Mouse (Mus musculus): Measurements from ENCODE around the gene Plk5. TPM values are rescaled to one million over a fixed set of nuclear protein-coding genes. Genes with fewer than 3 reads are reported as not detected.

The Plk5 gene
- polyA plus RNA-seq, 1 experiment from 2014 or later: 1.0 TPM

- peaks cover 20% of the 10 kb centered on the region; the same call in 1 of the 2 replicates for H3K4me1 ChIP-seq (ENCODE audit: insufficient read depth, low read depth, low read length)
- 2% methylated on average over 56 of the region's 94 CpGs for WGBS
- H3K9me3 ChIP-seq (ENCODE audit: low read length): no peaks in the 10 kb centered on the region
- TF ChIP-seq CTCF (IDR thresholded peaks at IDR 0.05): no peak
- TF ChIP-seq EP300 (IDR thresholded peaks at IDR 0.05): no peak
- ATAC-seq (peak; percentile 18), DNase-seq (ENCODE audit: low spot score) (no peak)
- peak overlapping the region; percentile 92 for H3K4me2 ChIP-seq (replicated peaks; ENCODE audit: low read depth, low read length)
- peak overlapping the region; percentile 78 for H3K9ac ChIP-seq (replicated peaks; ENCODE audit: low read depth)
- H3K27me3 ChIP-seq (replicated peaks; ENCODE audit: insufficient read depth, low read length): no peaks in the 10 kb centered on the region
- peak overlapping the region; percentile 76 for H3K27ac ChIP-seq (ENCODE audit: low read length)
- peak overlapping the region; percentile 79 for H3K4me3 ChIP-seq (ENCODE audit: low read depth, low read length)
- peaks cover 6% of the 10 kb centered on the region; the same call in 1 of the 2 replicates for H3K36me3 ChIP-seq (ENCODE audit: insufficient read depth, low read length)
Observed at GRCm38 (mm10) chr10:80386735-80387471, 30.6 kb downstream of the Plk5 start.

GRCm38 (mm10) chr10:80387522-80387959 is 31.3 kb downstream of the Plk5 start, which contains the start of gene Mex3d:
Mex3d (minus strand) TSS chr10:80387659.
- WGBS: 4% methylated on average over 4 of the region's 61 CpGs
- peak within 1 kb of the TSS; percentile 92 for H3K4me2 ChIP-seq (replicated peaks; ENCODE audit: low read depth, low read length)
- H3K27me3 ChIP-seq (replicated peaks; ENCODE audit: insufficient read depth, low read length): no peaks in the 10 kb centered on the region
- TF ChIP-seq CTCF (IDR thresholded peaks at IDR 0.05) (no peak; the same call in 1 of the 2 replicates), EP300 (IDR thresholded peaks at IDR 0.05) (no peak)
- peaks cover 8% of the 10 kb centered on the region; the same call in 1 of the 2 replicates for H3K36me3 ChIP-seq (ENCODE audit: insufficient read depth, low read length)
- DNase-seq (ENCODE audit: low spot score): peak; percentile 92
- ATAC-seq: peak; percentile 79
- peak within 1 kb of the TSS; percentile 78 for H3K9ac ChIP-seq (replicated peaks; ENCODE audit: low read depth)
- H3K9me3 ChIP-seq (ENCODE audit: low read length): no peaks in the 10 kb centered on the region
- peak within 1 kb of the TSS; percentile 79 for H3K4me3 ChIP-seq (ENCODE audit: low read depth, low read length)
- H3K27ac ChIP-seq (ENCODE audit: low read length): peak within 1 kb of the TSS; percentile 76
- peaks cover 20% of the 10 kb centered on the region; the same call in 1 of the 2 replicates for H3K4me1 ChIP-seq (ENCODE audit: insufficient read depth, low read depth, low read length)

- no peak overlapping the region for H3K4me3 ChIP-seq (ENCODE audit: low read depth, low read length)
- no peaks in the 10 kb centered on the region for H3K27me3 ChIP-seq (replicated peaks; ENCODE audit: insufficient read depth, low read length)
- peaks cover 20% of the 10 kb centered on the region; the same call in 1 of the 2 replicates for H3K4me1 ChIP-seq (ENCODE audit: insufficient read depth, low read depth, low read length)
- H3K9ac ChIP-seq (replicated peaks; ENCODE audit: low read depth): no peak overlapping the region
- H3K9me3 ChIP-seq (ENCODE audit: low read length): no peaks in the 10 kb centered on the region
- TF ChIP-seq CTCF (IDR thresholded peaks at IDR 0.05): no peak
- TF ChIP-seq EP300 (IDR thresholded peaks at IDR 0.05): no peak
- ATAC-seq: no peak
- peaks cover 10% of the 10 kb centered on the region; the same call in 1 of the 2 replicates for H3K36me3 ChIP-seq (ENCODE audit: insufficient read depth, low read length)
- H3K27ac ChIP-seq (ENCODE audit: low read length): no peak overlapping the region
- no peak for DNase-seq (ENCODE audit: low spot score)
- H3K4me2 ChIP-seq (replicated peaks; ENCODE audit: low read depth, low read length): no peak overlapping the region
- 21% methylated on average over 2 of the region's 2 CpGs for WGBS
Observed at GRCm38 (mm10) chr10:80388731-80389130, 32.5 kb downstream of the Plk5 start.

GRCm38 (mm10) chr10:80389185-80389708 is 33.0 kb downstream of the Plk5 start:
- H3K9me3 ChIP-seq (ENCODE audit: low read length): no peaks in the 10 kb centered on the region
- ATAC-seq: no peak
- peaks cover 10% of the 10 kb centered on the region; the same call in 1 of the 2 replicates for H3K36me3 ChIP-seq (ENCODE audit: insufficient read depth, low read length)
- H3K9ac ChIP-seq (replicated peaks; ENCODE audit: low read depth): no peak overlapping the region
- TF ChIP-seq EP300 (IDR thresholded peaks at IDR 0.05) (no peak), CTCF (IDR thresholded peaks at IDR 0.05) (no peak)
- DNase-seq (ENCODE audit: low spot score): no peak
- no peak overlapping the region for H3K4me2 ChIP-seq (replicated peaks; ENCODE audit: low read depth, low read length)
- 51% methylated on average over 4 of the region's 4 CpGs for WGBS
- peaks cover 17% of the 10 kb centered on the region; the same call in 1 of the 2 replicates for H3K4me1 ChIP-seq (ENCODE audit: insufficient read depth, low read depth, low read length)
- no peaks in the 10 kb centered on the region for H3K27me3 ChIP-seq (replicated peaks; ENCODE audit: insufficient read depth, low read length)
- H3K4me3 ChIP-seq (ENCODE audit: low read depth, low read length): no peak overlapping the region
- H3K27ac ChIP-seq (ENCODE audit: low read length): no peak overlapping the region

- Histone ChIP-seq H3K9ac (replicated peaks; ENCODE audit: low read depth) (no peak overlapping the region), H3K27ac (ENCODE audit: low read length) (no peak overlapping the region), H3K4me1 (ENCODE audit: insufficient read depth, low read depth, low read length) (peaks cover 6% of the 10 kb centered on the region; the same call in 1 of the 2 replicates), H3K27me3 (replicated peaks; ENCODE audit: insufficient read depth, low read length) (no peaks in the 10 kb centered on the region), H3K9me3 (ENCODE audit: low read length) (no peaks in the 10 kb centered on the region), H3K4me3 (ENCODE audit: low read depth, low read length) (no peak overlapping the region), H3K4me2 (replicated peaks; ENCODE audit: low read depth, low read length) (no peak overlapping the region), H3K36me3 (ENCODE audit: insufficient read depth, low read length) (peaks cover 18% of the 10 kb centered on the region; the same call in 1 of the 2 replicates)
- DNase-seq (ENCODE audit: low spot score) (no peak), ATAC-seq (no peak)
- TF ChIP-seq EP300 (IDR thresholded peaks at IDR 0.05) (no peak), CTCF (IDR thresholded peaks at IDR 0.05) (no peak)
- WGBS: 75% methylated on average over 9 of the region's 9 CpGs
Observed at GRCm38 (mm10) chr10:80390697-80391096, 34.4 kb downstream of the Plk5 start.

- Histone ChIP-seq H3K4me2 (replicated peaks; ENCODE audit: low read depth, low read length) (no peak overlapping the region), H3K27ac (ENCODE audit: low read length) (no peak overlapping the region), H3K4me3 (ENCODE audit: low read depth, low read length) (no peak overlapping the region), H3K4me1 (ENCODE audit: insufficient read depth, low read depth, low read length) (peaks cover 8% of the 10 kb centered on the region; the same call in 1 of the 2 replicates), H3K36me3 (ENCODE audit: insufficient read depth, low read length) (peaks cover 18% of the 10 kb centered on the region; the same call in 1 of the 2 replicates), H3K9ac (replicated peaks; ENCODE audit: low read depth) (no peak overlapping the region), H3K9me3 (ENCODE audit: low read length) (no peaks in the 10 kb centered on the region), H3K27me3 (replicated peaks; ENCODE audit: insufficient read depth, low read length) (no peaks in the 10 kb centered on the region)
- TF ChIP-seq CTCF (IDR thresholded peaks at IDR 0.05) (no peak), EP300 (IDR thresholded peaks at IDR 0.05) (no peak)
- DNase-seq (ENCODE audit: low spot score): no peak
- ATAC-seq: no peak
- WGBS: 96% methylated on average over 5 of the region's 5 CpGs
Observed at GRCm38 (mm10) chr10:80392687-80393086, 36.4 kb downstream of the Plk5 start.

Data from lung, postnatal 0 days (tissue).